Mouse (Mus musculus) heart, embryonic 12.5 days (tissue): Measurements from ENCODE around the gene Stard3. TPM values are rescaled to one million over a fixed set of nuclear protein-coding genes. Genes with fewer than 3 reads are reported as not detected.

ENCODE experiments used
- ATAC-seq: fragments of 200-750 bp; cut with Nextera tagmentation; 2 replicates; pipeline ENCODE4 v1.8.0; 2017; ENCODE audit warnings: moderate TSS enrichment, moderate library complexity; ENCODE audit not compliant: insufficient number of reproducible peaks, low FRiP score
- H3K27ac ChIP-seq: fragments of 300-500 bp; sonication (generic); 2 replicates; pipeline ENCODE4 v1.5.1; 2016; ENCODE audit warnings: mild to moderate bottlenecking, moderate library complexity; ENCODE audit not compliant: poor library complexity, severe bottlenecking
- H3K27me3 ChIP-seq: fragments of 300-500 bp; sonication (generic); replicated peaks from 2 replicates; pipeline ENCODE4 v1.6.1; 2016; ENCODE audit warnings: mild to moderate bottlenecking, moderate library complexity
- H3K36me3 ChIP-seq: fragments of 300-500 bp; sonication (generic); 2 replicates; pipeline ENCODE4 v1.6.1; 2016; ENCODE audit warnings: mild to moderate bottlenecking, moderate library complexity
- H3K4me1 ChIP-seq: fragments of 300-500 bp; sonication (generic); replicated peaks from 2 replicates; pipeline ENCODE4 v1.6.1; 2016; ENCODE audit warnings: mild to moderate bottlenecking
- H3K4me2 ChIP-seq: fragments of 300-500 bp; sonication (generic); 2 replicates; pipeline ENCODE4 v1.6.1; 2016; ENCODE audit warnings: mild to moderate bottlenecking, moderate library complexity
- H3K4me3 ChIP-seq: fragments of 300-500 bp; sonication (generic); 2 replicates; pipeline ENCODE4 v1.5.1; 2016; ENCODE audit warnings: mild to moderate bottlenecking
- H3K9ac ChIP-seq: fragments of 300-500 bp; sonication (generic); 2 replicates; pipeline ENCODE4 v1.6.1; 2016; ENCODE audit warnings: mild to moderate bottlenecking, moderate library complexity
- H3K9me3 ChIP-seq: fragments of 300-500 bp; sonication (generic); replicated peaks from 2 replicates; pipeline ENCODE4 v1.6.1; 2016; ENCODE audit warnings: mild to moderate bottlenecking, moderate library complexity
- WGBS: fragments of 180-500 bp; shearing (Covaris S2); methylation state at CpG from one replicate; pipeline ENCODE4 v1.1.7; 2016; 5-methylcytosine and 5-hydroxymethylcytosine counted together
- polyA plus RNA-seq: library from polyadenylated mRNA; unstranded; fragments of >200 nt; fragmentation: Nextera tagmentation; extraction: Ambion mirVana; gene quantifications from 2 replicates; pipeline ENCODE4 v1.2.1, GENCODE M21; 2016

Stard3 gene
- polyA plus RNA-seq, 1 experiment from 2014 or later = 45.2 TPM

- Histone ChIP-seq H3K9me3 (no peaks in the 10 kb centered on the region), H3K4me3 (no peak overlapping the region), H3K36me3 (no peaks in the 10 kb centered on the region; the same call in 1 of the 2 replicates), H3K27ac (peak overlapping the region; percentile 75), H3K4me2 (no peak overlapping the region), H3K27me3 (no peaks in the 10 kb centered on the region), H3K4me1 (peaks cover 73% of the 10 kb centered on the region), H3K9ac (no peak overlapping the region)
- 58% methylated on average over 10 of the region's 10 CpGs for WGBS
- no peak for ATAC-seq
Observed at GRCm38 (mm10) chr11:98367171-98367862, 9.1 kb downstream of the Stard3 start.

- H3K27ac ChIP-seq = peak overlapping the region; percentile 75
- H3K4me3 ChIP-seq = no peak overlapping the region
- H3K9me3 ChIP-seq = no peaks in the 10 kb centered on the region
- H3K4me1 ChIP-seq = peaks cover 76% of the 10 kb centered on the region
- H3K4me2 ChIP-seq = no peak overlapping the region
- H3K9ac ChIP-seq = no peak overlapping the region
- no peaks in the 10 kb centered on the region for H3K36me3 ChIP-seq
- no peaks in the 10 kb centered on the region for H3K27me3 ChIP-seq
- WGBS = 56% methylated on average over 7 of the region's 7 CpGs
- no peak for ATAC-seq
Observed at GRCm38 (mm10) chr11:98367863-98368186, 9.7 kb downstream of the Stard3 start.

GRCm38 (mm10) chr11:98369337-98369736, 11.2 kb downstream of the Stard3 start:
- Histone ChIP-seq H3K27me3 (no peaks in the 10 kb centered on the region), H3K9ac (no peak overlapping the region), H3K4me1 (peaks cover 81% of the 10 kb centered on the region), H3K4me2 (no peak overlapping the region), H3K9me3 (no peaks in the 10 kb centered on the region), H3K4me3 (no peak overlapping the region), H3K36me3 (no peaks in the 10 kb centered on the region), H3K27ac (no peak overlapping the region)
- 62% methylated on average over 6 of the region's 6 CpGs for WGBS
- ATAC-seq = no peak

- peaks cover 10% of the 10 kb centered on the region for H3K36me3 ChIP-seq
- 87% methylated on average over 2 of the region's 2 CpGs for WGBS
- ATAC-seq = no peak
- H3K9ac ChIP-seq = peak overlapping the region; percentile 56; the same call in 1 of the 2 replicates
- no peaks in the 10 kb centered on the region for H3K9me3 ChIP-seq
- H3K4me2 ChIP-seq = no peak overlapping the region
- no peak overlapping the region for H3K27ac ChIP-seq
- H3K4me1 ChIP-seq = peaks cover 93% of the 10 kb centered on the region
- no peak overlapping the region for H3K4me3 ChIP-seq
- H3K27me3 ChIP-seq = no peaks in the 10 kb centered on the region
Observed at GRCm38 (mm10) chr11:98370588-98370987, 12.4 kb downstream of the Stard3 start.

- Histone ChIP-seq H3K4me2 (peak overlapping the region; percentile 52), H3K4me3 (peak overlapping the region; percentile 27), H3K9me3 (no peaks in the 10 kb centered on the region), H3K36me3 (peaks cover 20% of the 10 kb centered on the region), H3K9ac (peak overlapping the region; percentile 56), H3K4me1 (peaks cover 91% of the 10 kb centered on the region), H3K27me3 (no peaks in the 10 kb centered on the region), H3K27ac (peak overlapping the region; percentile 62)
- ATAC-seq = no peak
- WGBS = 37% methylated on average over 10 of the region's 10 CpGs
Observed at GRCm38 (mm10) chr11:98371556-98372240, 13.5 kb downstream of the Stard3 start.

GRCm38 (mm10) chr11:98372406-98372805, 14.2 kb downstream of the Stard3 start:
- peaks cover 93% of the 10 kb centered on the region for H3K4me1 ChIP-seq

GRCm38 (mm10) chr11:98373244-98373643, 15.1 kb downstream of the Stard3 start:
- H3K27me3 ChIP-seq = no peaks in the 10 kb centered on the region
- WGBS = 79% methylated on average over 6 of the region's 6 CpGs
- H3K9me3 ChIP-seq = no peaks in the 10 kb centered on the region
- H3K36me3 ChIP-seq = peaks cover 35% of the 10 kb centered on the region
- peak overlapping the region; percentile 46; the same call in 1 of the 2 replicates for H3K4me2 ChIP-seq
- peaks cover 94% of the 10 kb centered on the region for H3K4me1 ChIP-seq
- ATAC-seq = no peak
- H3K27ac ChIP-seq = 0 out of 2 replicates have a peak overlapping the region, but pooled peaks have one; percentile 62
- peak overlapping the region; percentile 19; the same call in 1 of the 2 replicates for H3K4me3 ChIP-seq
- H3K9ac ChIP-seq = peak overlapping the region; percentile 50; the same call in 1 of the 2 replicates

More at GRCm38 (mm10) chr11:98372406-98372805, 14.2 kb downstream of the Stard3 start:
- Histone ChIP-seq H3K4me3 (peak overlapping the region; percentile 27), H3K36me3 (peaks cover 27% of the 10 kb centered on the region), H3K27ac (peak overlapping the region; percentile 62), H3K9me3 (no peaks in the 10 kb centered on the region), H3K9ac (peak overlapping the region; percentile 56), H3K27me3 (no peaks in the 10 kb centered on the region), H3K4me2 (peak overlapping the region; percentile 52)
- WGBS = 19% methylated on average over 2 of the region's 2 CpGs
- ATAC-seq = no peak

- ATAC-seq = peak; percentile 62; the same call in 1 of the 2 replicates
- WGBS = 39% methylated on average over 8 of the region's 8 CpGs
- Histone ChIP-seq H3K36me3 (peaks cover 45% of the 10 kb centered on the region), H3K27me3 (no peaks in the 10 kb centered on the region), H3K27ac (peak overlapping the region; percentile 81), H3K4me2 (peak overlapping the region; percentile 6; the same call in 1 of the 2 replicates), H3K4me3 (no peak overlapping the region), H3K9ac (peak overlapping the region; percentile 31), H3K9me3 (no peaks in the 10 kb centered on the region), H3K4me1 (peaks cover 95% of the 10 kb centered on the region)
Observed at GRCm38 (mm10) chr11:98374266-98374665, 16.1 kb downstream of the Stard3 start.

GRCm38 (mm10) chr11:98376756-98377155, 18.6 kb downstream of the Stard3 start:
- Histone ChIP-seq H3K27ac (no peak overlapping the region), H3K4me3 (no peak overlapping the region), H3K36me3 (peaks cover 62% of the 10 kb centered on the region), H3K27me3 (no peaks in the 10 kb centered on the region), H3K9me3 (no peaks in the 10 kb centered on the region), H3K4me2 (no peak overlapping the region), H3K9ac (peak overlapping the region; percentile 6; the same call in 1 of the 2 replicates), H3K4me1 (peaks cover 86% of the 10 kb centered on the region)
- WGBS = 62% methylated on average over 5 of the region's 5 CpGs
- no peak for ATAC-seq

GRCm38 (mm10) chr11:98377787-98378186, 19.6 kb downstream of the Stard3 start:
- H3K9ac ChIP-seq = peak overlapping the region; percentile 4; the same call in 1 of the 2 replicates
- ATAC-seq = no peak
- H3K4me1 ChIP-seq = peaks cover 76% of the 10 kb centered on the region
- H3K9me3 ChIP-seq = no peaks in the 10 kb centered on the region
- no peak overlapping the region for H3K4me3 ChIP-seq
- peaks cover 62% of the 10 kb centered on the region for H3K36me3 ChIP-seq
- H3K4me2 ChIP-seq = no peak overlapping the region
- no peaks in the 10 kb centered on the region for H3K27me3 ChIP-seq
- H3K27ac ChIP-seq = peak overlapping the region; percentile 5; the same call in 1 of the 2 replicates
- WGBS = 60% methylated on average over 11 of the region's 11 CpGs

- H3K9me3 ChIP-seq = no peaks in the 10 kb centered on the region
- ATAC-seq = no peak
- H3K4me1 ChIP-seq = peaks cover 73% of the 10 kb centered on the region
- no peak overlapping the region for H3K4me3 ChIP-seq
- peaks cover 62% of the 10 kb centered on the region for H3K36me3 ChIP-seq
- peak overlapping the region; percentile 43; the same call in 1 of the 2 replicates for H3K9ac ChIP-seq
- H3K4me2 ChIP-seq = no peak overlapping the region
- 62% methylated on average over 7 of the region's 7 CpGs for WGBS
- peak overlapping the region; percentile 57 for H3K27ac ChIP-seq
- H3K27me3 ChIP-seq = peaks cover 5% of the 10 kb centered on the region; the same call in 1 of the 2 replicates
Observed at GRCm38 (mm10) chr11:98379379-98379778, 21.2 kb downstream of the Stard3 start.
